Mouse (Mus musculus) cerebellum, adult 9-10 months (tissue): ENCODE data around the gene Add3.

ENCODE experiments used
- DNase-seq: peaks from one replicate; pipeline ENCODE4 v3.0.0; 2022

Gene Add3

DNA sequence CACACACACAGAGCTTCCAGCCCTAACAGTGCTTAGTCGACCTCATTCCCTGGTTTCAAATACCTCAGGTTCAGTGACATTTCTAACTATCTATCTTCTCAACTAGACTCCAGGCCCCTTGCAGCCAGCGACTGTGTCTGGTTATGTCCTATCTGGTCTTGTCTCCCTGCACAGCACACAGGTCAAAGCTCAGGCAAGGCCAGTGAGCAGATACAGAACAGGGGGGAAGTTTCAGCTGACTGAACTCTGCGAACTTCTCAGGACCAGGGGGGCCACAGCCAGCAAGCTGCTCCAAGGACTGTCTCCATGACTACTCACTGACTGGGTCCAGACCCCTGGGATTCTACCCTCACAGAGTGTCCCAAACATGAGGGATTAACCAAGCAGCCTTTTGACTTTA is 135.0 kb downstream of the Add3 start:
- no peak for DNase-seq

- DNase-seq, result no peak
These were observed 136.9 kb downstream of the Add3 start for GRCm38 (mm10) chr19:53276902-53277707.

DNA sequence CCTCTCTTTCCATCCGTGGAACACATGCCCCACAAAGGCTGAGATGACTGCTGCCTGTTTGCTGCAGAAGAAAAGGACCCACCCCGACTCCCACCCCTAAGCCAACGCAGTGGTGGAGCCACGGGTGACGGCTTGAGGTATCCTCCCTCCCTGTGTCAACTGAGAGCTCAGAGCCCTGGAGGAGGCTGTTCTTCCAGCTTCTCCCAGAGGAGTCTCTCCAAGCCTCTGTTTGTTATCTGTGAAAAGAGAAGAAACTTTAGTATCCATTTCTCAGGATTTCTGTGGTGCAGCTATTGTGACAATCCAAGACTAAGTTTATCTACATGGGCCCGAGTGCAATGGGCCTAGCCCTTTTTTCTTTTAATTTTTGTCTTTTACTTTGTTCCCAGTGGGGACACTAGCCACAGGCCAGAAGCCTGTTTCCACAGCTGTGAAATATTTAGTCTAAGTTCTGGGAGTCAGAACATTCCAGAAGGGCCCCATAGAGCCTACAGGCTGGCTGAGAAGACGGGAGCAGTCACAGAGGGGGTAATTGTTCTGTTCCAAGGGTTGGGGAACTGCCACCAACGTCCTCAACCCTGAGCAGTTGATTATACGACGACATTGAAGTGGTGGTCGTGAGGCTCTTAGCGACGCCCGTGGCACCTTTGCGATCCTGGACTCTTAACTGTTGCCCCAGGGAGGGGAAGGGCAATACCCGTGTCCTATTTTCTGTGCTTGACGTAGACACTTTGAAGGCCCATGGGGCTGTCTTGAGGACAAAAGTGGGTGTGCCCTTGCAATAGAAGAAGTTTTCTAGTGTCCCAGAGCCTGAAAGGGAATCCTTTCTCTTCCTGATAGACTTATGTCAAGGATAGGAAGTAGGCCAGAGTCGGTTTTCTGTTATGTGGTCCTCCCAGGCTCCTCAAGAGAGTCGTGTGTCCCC is 138.5 kb downstream of the Add3 start:
- DNase-seq, result no peak

GRCm38 (mm10) chr19:53280254-53280653 is 140.0 kb downstream of the Add3 start:
- no peak for DNase-seq

DNA sequence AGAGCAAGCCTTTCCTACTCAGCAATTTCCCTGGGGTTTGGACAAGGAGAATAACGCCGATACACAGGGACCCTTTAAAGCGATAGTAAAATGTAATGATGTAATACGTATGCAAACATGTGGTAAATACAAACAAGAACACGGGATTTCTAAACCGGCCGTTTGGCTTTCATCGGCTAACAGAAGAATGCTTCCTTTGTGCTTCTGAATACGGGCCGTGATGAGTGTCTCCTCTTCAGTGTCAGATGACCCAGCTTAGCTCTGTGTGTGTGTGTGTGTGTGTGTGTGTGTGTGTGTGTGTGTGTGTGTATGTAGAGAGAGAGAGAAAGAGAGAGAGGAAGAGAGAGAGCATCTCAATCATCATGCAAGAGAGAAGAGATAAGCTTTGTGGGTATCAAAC is 142.3 kb downstream of the Add3 start:
- no peak for DNase-seq

DNA sequence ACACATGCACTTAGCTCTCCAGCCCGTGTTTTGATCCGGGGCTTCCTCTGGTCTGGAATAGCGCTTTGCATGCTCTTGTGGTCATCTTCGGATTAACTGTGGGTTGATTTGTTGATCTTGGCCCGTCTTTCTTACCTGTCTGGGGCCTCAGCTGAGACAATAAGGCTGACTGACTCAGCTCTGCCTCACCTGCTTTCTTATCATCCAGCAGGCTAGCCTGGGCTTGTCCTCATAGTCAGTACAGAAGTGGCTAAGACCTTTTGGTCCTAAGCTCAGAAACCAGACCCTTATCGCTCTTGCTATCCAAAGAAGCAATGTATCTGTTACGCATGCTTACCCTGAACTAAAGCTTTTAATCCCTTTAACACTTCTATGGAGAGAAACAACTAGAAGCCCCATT is 143.5 kb downstream of the Add3 start:
- no peak for DNase-seq

GRCm38 (mm10) chr19:53284268-53285208 is 144.3 kb downstream of the Add3 start:
- peak; percentile 33 for DNase-seq

- DNase-seq, result no peak
These were observed 156.3 kb downstream of the Add3 start for GRCm38 (mm10) chr19:53296331-53297254.
